Mouse (Mus musculus) heart, postnatal 36 days (tissue): Measurements from ENCODE around the gene A530064D06Rik. TPM values are rescaled to one million over a fixed set of nuclear protein-coding genes. Genes with fewer than 3 reads are reported as not detected.

Experiments used
- total RNA-seq, 2 experiments: library from RNA; stranded (reverse); gene quantifications; 2 replicates each; pipeline ENCODE4 v1.2.3; 2021

The A530064D06Rik gene
- total RNA-seq, 2 experiments from 2014 or later, result not detected

Other genes starting within 250 kb of the A530064D06Rik start
- gene Foxp4, start 242.6 kb downstream of the A530064D06Rik start, total RNA-seq, result 10 to 100 TPM in 1 of 2 experiments, 1 to 10 TPM in 1; 9.5 to 11.3 TPM
- not detected for gene 1700122O11Rik, start 129.0 kb downstream of the A530064D06Rik start, total RNA-seq
- not detected for gene 1700067P10Rik, start 78.0 kb downstream of the A530064D06Rik start, total RNA-seq
- under 1 TPM in 1 of 2 experiments, not detected in 1; 0.17 TPM for gene 9830107B12Rik, start 21.0 kb downstream of the A530064D06Rik start, total RNA-seq
- not detected for gene Trem1, start 65.5 kb upstream of the A530064D06Rik start, total RNA-seq
- not detected for gene Trem3, start 80.5 kb upstream of the A530064D06Rik start, total RNA-seq
- gene Treml4, start 97.0 kb upstream of the A530064D06Rik start, total RNA-seq, result under 1 TPM in 1 of 2 experiments, not detected in 1; 0.19 TPM
- gene Treml2, start 132.2 kb upstream of the A530064D06Rik start, total RNA-seq, result under 1 TPM; 0.58 to 0.62 TPM
- gene B430306N03Rik, start 148.9 kb upstream of the A530064D06Rik start, total RNA-seq, result under 1 TPM; 0.17 to 0.41 TPM
- gene Trem2, start 179.1 kb upstream of the A530064D06Rik start, total RNA-seq, result 1 to 10 TPM; 1.5 to 2.2 TPM
- under 1 TPM; 0.35 to 0.36 TPM for gene Treml1, start 192.6 kb upstream of the A530064D06Rik start, total RNA-seq
- 10 to 100 TPM; 15.3 to 20.6 TPM for gene Nfya, start 242.6 kb upstream of the A530064D06Rik start, total RNA-seq
- gene Oard1, start 242.7 kb upstream of the A530064D06Rik start, total RNA-seq, result 10 to 100 TPM; 15.8 to 16.3 TPM